Mouse (Mus musculus): ENCODE measurements around the gene Klra2. TPM values are rescaled to one million over a fixed set of nuclear protein-coding genes. Genes with fewer than 3 reads are reported as not detected.
"Not testable (repeated sequence)": the region's sequence is repeated elsewhere in the genome, so short reads cannot be mapped to it uniquely, and the experiment has no call there.

Klra2 gene
- polyA plus RNA-seq (2015; fragmentation: Nextera tagmentation; extraction: Ambion mirVana), result 1.1 and 1.8 TPM in 2 replicates

- H3K27ac ChIP-seq (ENCODE audit: low read length), result no peak within 1 kb of the TSS
- H3K9me3 ChIP-seq (replicated peaks; ENCODE audit: control insufficient read depth, low read length), result no peaks in the 10 kb centered on the region
- no peak within 1 kb of the TSS for H3K4me3 ChIP-seq (replicated peaks; ENCODE audit: low read length)
- no peaks in the 10 kb centered on the region for H3K36me3 ChIP-seq (ENCODE audit: control insufficient read depth, insufficient read depth, low read length)
- no peak within 1 kb of the TSS for H3K9ac ChIP-seq (ENCODE audit: low read length)
- WGBS, result 68% methylated on average over 2 of the region's 2 CpGs
- no peaks in the 10 kb centered on the region for H3K27me3 ChIP-seq (ENCODE audit: control insufficient read depth, insufficient read depth, low read length)
- no peaks in the 10 kb centered on the region for H3K4me1 ChIP-seq (ENCODE audit: control insufficient read depth, insufficient read depth, low read length)
- no peak within 1 kb of the TSS for H3K4me2 ChIP-seq (ENCODE audit: low read depth, low read length)
- no peak for ATAC-seq (ENCODE audit: insufficient read depth, low FRiP score)
These were observed at the start of gene Klra2 for GRCm38 (mm10) chr6:131247206-131247605. TSS of gene Klra2 (minus strand) at chr6:131247362.

GRCm38 (mm10) chr6:131294435-131295112 lies 47.4 kb upstream of the Klra2 start:
- H3K36me3 ChIP-seq (ENCODE audit: control insufficient read depth, insufficient read depth, low read length), result no peaks in the 10 kb centered on the region
- no peaks in the 10 kb centered on the region for H3K9me3 ChIP-seq (replicated peaks; ENCODE audit: control insufficient read depth, low read length)
- ATAC-seq (ENCODE audit: insufficient read depth, low FRiP score), result peak; percentile 54
- H3K4me1 ChIP-seq (ENCODE audit: control insufficient read depth, insufficient read depth, low read length), result peaks cover 6% of the 10 kb centered on the region; the same call in 1 of the 2 replicates
- WGBS, result 59% methylated on average over 5 of the region's 5 CpGs
- H3K27ac ChIP-seq (ENCODE audit: low read length), result peak overlapping the region; percentile 73
- no peak overlapping the region for H3K4me2 ChIP-seq (ENCODE audit: low read depth, low read length)
- H3K9ac ChIP-seq (ENCODE audit: low read length), result no peak overlapping the region
- H3K4me3 ChIP-seq (replicated peaks; ENCODE audit: low read length), result no peak overlapping the region
- no peaks in the 10 kb centered on the region for H3K27me3 ChIP-seq (ENCODE audit: control insufficient read depth, insufficient read depth, low read length)

- Histone ChIP-seq H3K27ac (ENCODE audit: low read length) (peak overlapping the region; percentile 73), H3K4me3 (replicated peaks; ENCODE audit: low read length) (no peak overlapping the region), H3K9me3 (replicated peaks; ENCODE audit: control insufficient read depth, low read length) (no peaks in the 10 kb centered on the region), H3K36me3 (ENCODE audit: control insufficient read depth, insufficient read depth, low read length) (no peaks in the 10 kb centered on the region), H3K4me1 (ENCODE audit: control insufficient read depth, insufficient read depth, low read length) (peaks cover 6% of the 10 kb centered on the region; the same call in 1 of the 2 replicates), H3K27me3 (ENCODE audit: control insufficient read depth, insufficient read depth, low read length) (no peaks in the 10 kb centered on the region), H3K9ac (ENCODE audit: low read length) (no peak overlapping the region), H3K4me2 (ENCODE audit: low read depth, low read length) (0 out of 2 replicates have a peak overlapping the region, but pooled peaks have one; percentile 84)
- WGBS, result 73% methylated on average over 5 of the region's 5 CpGs
- ATAC-seq (ENCODE audit: insufficient read depth, low FRiP score), result no peak
These were observed 46.8 kb upstream of the Klra2 start for GRCm38 (mm10) chr6:131293916-131294315.

- Histone ChIP-seq H3K4me2 (ENCODE audit: low read depth, low read length) (peak within 1 kb of the TSS; percentile 84), H3K9ac (ENCODE audit: low read length) (peak within 1 kb of the TSS; percentile 72), H3K27me3 (ENCODE audit: control insufficient read depth, insufficient read depth, low read length) (no peaks in the 10 kb centered on the region), H3K27ac (ENCODE audit: low read length) (peak within 1 kb of the TSS; percentile 89), H3K36me3 (ENCODE audit: control insufficient read depth, insufficient read depth, low read length) (no peaks in the 10 kb centered on the region), H3K4me1 (ENCODE audit: control insufficient read depth, insufficient read depth, low read length) (peaks cover 6% of the 10 kb centered on the region; the same call in 1 of the 2 replicates), H3K4me3 (replicated peaks; ENCODE audit: low read length) (peak within 1 kb of the TSS; percentile 73), H3K9me3 (replicated peaks; ENCODE audit: control insufficient read depth, low read length) (no peaks in the 10 kb centered on the region)
- ATAC-seq (ENCODE audit: insufficient read depth, low FRiP score), result peak; percentile 83
- 4% methylated on average over 50 of the region's 51 CpGs for WGBS
These were observed 46.0 kb upstream of the Klra2 start, which contains the start of gene Magohb for GRCm38 (mm10) chr6:131292991-131293788. TSS of gene Magohb (minus strand) at chr6:131293244.

GRCm38 (mm10) chr6:131292276-131292990 lies 45.3 kb upstream of the Klra2 start:
- Histone ChIP-seq H3K27me3 (ENCODE audit: control insufficient read depth, insufficient read depth, low read length) (no peaks in the 10 kb centered on the region), H3K9me3 (replicated peaks; ENCODE audit: control insufficient read depth, low read length) (no peaks in the 10 kb centered on the region), H3K36me3 (ENCODE audit: control insufficient read depth, insufficient read depth, low read length) (no peaks in the 10 kb centered on the region), H3K9ac (ENCODE audit: low read length) (peak overlapping the region; percentile 72), H3K4me2 (ENCODE audit: low read depth, low read length) (peak overlapping the region; percentile 75), H3K27ac (ENCODE audit: low read length) (peak overlapping the region; percentile 62; the same call in 1 of the 2 replicates), H3K4me1 (ENCODE audit: control insufficient read depth, insufficient read depth, low read length) (peaks cover 6% of the 10 kb centered on the region; the same call in 1 of the 2 replicates), H3K4me3 (replicated peaks; ENCODE audit: low read length) (peak overlapping the region; percentile 73)
- WGBS, result 12% methylated on average over 10 of the region's 10 CpGs
- ATAC-seq (ENCODE audit: insufficient read depth, low FRiP score), result peak; percentile 33

GRCm38 (mm10) chr6:131290430-131290829 lies 43.3 kb upstream of the Klra2 start:
- WGBS, result 14% methylated on average over 2 of the region's 2 CpGs
- no peak for ATAC-seq (ENCODE audit: insufficient read depth, low FRiP score)
- no peak overlapping the region for H3K4me2 ChIP-seq (ENCODE audit: low read depth, low read length)
- H3K9ac ChIP-seq (ENCODE audit: low read length), result no peak overlapping the region
- H3K4me1 ChIP-seq (ENCODE audit: control insufficient read depth, insufficient read depth, low read length), result peaks cover 6% of the 10 kb centered on the region; the same call in 1 of the 2 replicates
- H3K36me3 ChIP-seq (ENCODE audit: control insufficient read depth, insufficient read depth, low read length), result 0 out of 2 replicates have a peak, but pooled peaks cover 5% of the 10 kb centered on the region
- no peak overlapping the region for H3K4me3 ChIP-seq (replicated peaks; ENCODE audit: low read length)
- H3K27me3 ChIP-seq (ENCODE audit: control insufficient read depth, insufficient read depth, low read length), result no peaks in the 10 kb centered on the region
- H3K9me3 ChIP-seq (replicated peaks; ENCODE audit: control insufficient read depth, low read length), result no peaks in the 10 kb centered on the region
- H3K27ac ChIP-seq (ENCODE audit: low read length), result no peak overlapping the region

- ATAC-seq (ENCODE audit: insufficient read depth, low FRiP score); H3K4me1 ChIP-seq (ENCODE audit: control insufficient read depth, insufficient read depth, low read length); H3K9ac ChIP-seq (ENCODE audit: low read length); H3K36me3 ChIP-seq (ENCODE audit: control insufficient read depth, insufficient read depth, low read length); H3K4me3 ChIP-seq (replicated peaks; ENCODE audit: low read length); H3K27me3 ChIP-seq (ENCODE audit: control insufficient read depth, insufficient read depth, low read length); H3K4me2 ChIP-seq (ENCODE audit: low read depth, low read length); H3K27ac ChIP-seq (ENCODE audit: low read length); H3K9me3 ChIP-seq (replicated peaks; ENCODE audit: control insufficient read depth, low read length): not testable (repeated sequence)
- 81% methylated on average over 2 of the region's 2 CpGs for WGBS
These were observed 31.0 kb upstream of the Klra2 start for GRCm38 (mm10) chr6:131278160-131278559.

- Histone ChIP-seq H3K9ac (ENCODE audit: low read length) (no peak overlapping the region), H3K4me1 (ENCODE audit: control insufficient read depth, insufficient read depth, low read length) (no peaks in the 10 kb centered on the region), H3K4me2 (ENCODE audit: low read depth, low read length) (no peak overlapping the region), H3K4me3 (replicated peaks; ENCODE audit: low read length) (no peak overlapping the region), H3K36me3 (ENCODE audit: control insufficient read depth, insufficient read depth, low read length) (no peaks in the 10 kb centered on the region), H3K27me3 (ENCODE audit: control insufficient read depth, insufficient read depth, low read length) (no peaks in the 10 kb centered on the region), H3K27ac (ENCODE audit: low read length) (no peak overlapping the region), H3K9me3 (replicated peaks; ENCODE audit: control insufficient read depth, low read length) (no peaks in the 10 kb centered on the region)
- no peak for ATAC-seq (ENCODE audit: insufficient read depth, low FRiP score)
- WGBS, result 62% methylated on average over 4 of the region's 4 CpGs
These were observed 29.5 kb upstream of the Klra2 start for GRCm38 (mm10) chr6:131276659-131277058.
